In the genomic region with DNA sequence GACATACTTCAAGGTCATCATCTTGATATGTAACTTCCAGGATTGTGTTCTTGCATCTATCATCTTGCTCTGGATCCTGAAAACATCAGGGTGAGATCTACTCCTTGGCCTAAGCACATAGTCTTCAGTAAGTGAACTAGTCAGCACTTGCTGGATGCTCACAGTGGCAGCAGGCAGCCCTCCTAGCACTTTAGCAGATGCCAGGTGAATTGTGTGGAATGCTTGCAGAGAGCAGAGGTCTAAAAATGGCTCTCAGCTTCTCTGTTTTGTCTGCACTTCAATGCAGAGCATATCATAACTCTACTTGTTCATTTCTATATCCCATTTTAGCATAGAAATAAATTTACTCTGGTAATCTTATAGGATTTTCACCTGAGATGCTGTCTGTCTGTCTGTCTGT, we compare ENCODE assay signal across 17 mouse cellular contexts.
"Had no signal": no experiment of that assay in that cellular context is flagged by ENCODE, and none has a peak within 500 bp of the region (broad histone marks: within the 10 kb centered on the region; RNA-seq: fewer than 3 reads in every experiment).

No protein-coding gene starts in this region.

- H3K27me3 ChIP-seq: midbrain, embryonic 12.5 days; neural tube, embryonic 13.5 days; neural tube, embryonic 15.5 days had no signal

- H3K36me3 ChIP-seq: midbrain, embryonic 10.5 days; midbrain, embryonic 12.5 days; neural tube, embryonic 13.5 days; neural tube, embryonic 15.5 days had no signal

- H3K4me1 ChIP-seq: midbrain, embryonic 10.5 days; midbrain, embryonic 12.5 days; neural tube, embryonic 13.5 days; neural tube, embryonic 15.5 days had no signal

- H3K27ac ChIP-seq: liver, embryonic 14.5 days; midbrain, embryonic 10.5 days; midbrain, embryonic 12.5 days; neural tube, embryonic 13.5 days; neural tube, embryonic 15.5 days had no signal

- DNase-seq: lung, adult 18-20 months; lung, embryonic 14.5 days; lung, postnatal 10 days; lung, postnatal 4 days; midbrain, embryonic 14.5 days; retina, postnatal 1 day; right cerebral cortex, postnatal 4 days; spleen, adult 18-20 months; thymus, adult 2 months; thymus, postnatal 25 days; thymus, postnatal 4 days had no signal

- H3K4me3 ChIP-seq: midbrain, embryonic 10.5 days; midbrain, embryonic 12.5 days; myocyte; neural tube, embryonic 13.5 days; neural tube, embryonic 15.5 days had no signal
